Comparison of ENCODE assay signal across 26 mouse cellular contexts in genomic region chr3:52862026-52862425, GRCm38 (mm10).
"Had no signal": no experiment of that assay in that cellular context is flagged by ENCODE, and none has a peak within 500 bp of the region (broad histone marks: within the 10 kb centered on the region; RNA-seq: fewer than 3 reads in every experiment).

No protein-coding gene starts in this region.

- H3K4me3 ChIP-seq: gastrocnemius, adult 2 months; heart, adult 2 months; heart, embryonic 13.5 days; heart, embryonic 15.5 days; hindbrain, embryonic 13.5 days; kidney, embryonic 15.5 days; limb, embryonic 13.5 days; limb, embryonic 15.5 days; liver, embryonic 12.5 days had no signal

- H3K27me3 ChIP-seq: heart, embryonic 13.5 days; heart, embryonic 15.5 days; hindbrain, embryonic 13.5 days; kidney, embryonic 15.5 days; limb, embryonic 13.5 days; limb, embryonic 15.5 days; liver, embryonic 12.5 days had no signal

- H3K9me3 ChIP-seq: heart, embryonic 13.5 days; heart, embryonic 15.5 days; hindbrain, embryonic 13.5 days; kidney, embryonic 15.5 days; limb, embryonic 13.5 days; limb, embryonic 15.5 days; liver, embryonic 12.5 days had no signal

- H3K4me2 ChIP-seq: heart, embryonic 11.5 days; heart, embryonic 13.5 days; heart, embryonic 15.5 days; hindbrain, embryonic 13.5 days; kidney, embryonic 15.5 days; limb, embryonic 13.5 days; limb, embryonic 15.5 days; liver, embryonic 12.5 days had no signal

- H3K9ac ChIP-seq: heart, embryonic 13.5 days; heart, embryonic 15.5 days; hindbrain, embryonic 13.5 days; kidney, embryonic 15.5 days; limb, embryonic 13.5 days; limb, embryonic 15.5 days; liver, embryonic 12.5 days; liver, embryonic 14.5 days had no signal

- H3K4me1 ChIP-seq: heart, embryonic 13.5 days; heart, embryonic 15.5 days; hindbrain, embryonic 13.5 days; limb, embryonic 13.5 days; limb, embryonic 15.5 days; liver, embryonic 12.5 days had no signal

- H3K36me3 ChIP-seq: heart, embryonic 13.5 days; heart, embryonic 15.5 days; hindbrain, embryonic 13.5 days; kidney, embryonic 15.5 days; limb, embryonic 13.5 days; limb, embryonic 15.5 days; liver, embryonic 12.5 days had no signal

- H3K27ac ChIP-seq: gastrocnemius, adult 2 months; heart, adult 2 months; heart, embryonic 13.5 days; heart, embryonic 15.5 days; hindbrain, embryonic 13.5 days; kidney, embryonic 15.5 days; kidney, postnatal 0 days; limb, embryonic 13.5 days; limb, embryonic 15.5 days; liver, embryonic 12.5 days; liver, embryonic 14.5 days had no signal

- ATAC-seq: hindbrain, embryonic 16.5 days; intestine, embryonic 16.5 days; liver, embryonic 12.5 days had no signal

- DNase-seq: gastrocnemius, adult 2 months; gastrocnemius, postnatal 10 days; gastrocnemius, postnatal 25 days; heart, adult 2 months; heart, postnatal 14 days; heart, postnatal 36 days; kidney, adult 11 months; kidney, adult 2 months; kidney, adult 9 months; kidney, postnatal 14 days; kidney, postnatal 36 days; layer of hippocampus, adult 9-11 months; layer of hippocampus, postnatal 36 days; left cerebral cortex, postnatal 4 days had no signal
